In the genomic region with DNA sequence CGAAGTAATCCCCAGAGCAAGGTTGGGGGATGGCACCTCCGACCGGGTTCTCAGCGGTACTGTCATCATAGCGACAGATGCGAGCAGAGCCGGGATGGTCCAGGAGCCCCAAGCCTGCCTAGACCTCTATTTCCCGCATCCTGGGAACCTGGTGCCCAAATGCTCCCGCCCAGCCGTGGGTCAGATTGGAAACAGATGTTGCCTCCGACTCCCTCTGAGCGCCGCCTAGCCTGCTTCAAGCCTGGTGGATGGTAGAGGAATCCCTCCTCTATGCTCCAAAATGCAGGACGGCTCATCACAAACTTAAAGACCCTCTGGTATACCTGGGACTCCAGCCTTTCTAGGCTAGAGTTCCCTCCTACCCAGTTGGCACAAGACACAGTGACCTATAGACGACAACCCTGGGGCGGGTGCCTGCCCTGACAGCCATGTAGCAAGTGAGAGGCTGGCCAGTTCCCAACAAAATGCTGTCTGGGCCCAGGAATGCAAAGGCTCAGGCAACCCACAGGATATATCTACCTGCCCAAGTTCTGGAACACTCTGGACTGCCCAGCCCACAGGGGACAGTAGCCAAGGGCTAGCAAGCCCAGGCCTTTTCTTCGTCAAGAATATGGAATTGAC, we compare ENCODE assay signal across 8 mouse cellular contexts. TPM values are rescaled to one million over a fixed set of nuclear protein-coding genes. Genes with fewer than 3 reads are reported as not detected.
A peak's percentile ranks its signal among the peaks of the same experiment; 100 is the strongest.
DNase-seq lines count a peak whose midpoint lies in the region; ATAC-seq and TF ChIP-seq lines count a peak whose summit lies in the region.

No protein-coding gene starts in this region.

- no peak for DNase-seq in left cerebral cortex, adult 2 months (ENCODE audit: extremely low spot score in 1 of 2, low spot score in 2 of 2)
- DNase-seq in left cerebral cortex, adult 8-10 months (ENCODE audit: low spot score in 2 of 2), result no peak
- peak; percentile 92 for DNase-seq in embryonic facial prominence, embryonic 14.5 days (ENCODE audit: low spot score)
- no peak for DNase-seq in midbrain, postnatal 0 days (ENCODE audit: low spot score)
- DNase-seq in gastrocnemius, postnatal 25 days, result no peak
- DNase-seq in left cerebral cortex, adult 11 months (ENCODE audit: low spot score), result no peak

- no peaks in the 10 kb centered on the region for H3K9me3 ChIP-seq in embryonic facial prominence, embryonic 14.5 days (ENCODE audit: control insufficient read depth, low read length)
- H3K9me3 ChIP-seq in hindbrain, embryonic 15.5 days, result no peaks in the 10 kb centered on the region
- H3K9me3 ChIP-seq in midbrain, postnatal 0 days (ENCODE audit: low read length), result no peaks in the 10 kb centered on the region

- H3K4me2 ChIP-seq in embryonic facial prominence, embryonic 14.5 days (ENCODE audit: low read depth, low read length), result peak overlapping the region; percentile 69
- peak overlapping the region; percentile 77 for H3K4me2 ChIP-seq in hindbrain, embryonic 15.5 days
- H3K4me2 ChIP-seq in midbrain, postnatal 0 days (ENCODE audit: low read depth, low read length, poor library complexity, severe bottlenecking), result peak overlapping the region; percentile 67

- intact Hi-C loops in left cerebral cortex, adult 2 months (cut with DNase I), result no loop called here

- 0 out of 2 replicates have a peak, but pooled peaks cover 3% of the 10 kb centered on the region for H3K36me3 ChIP-seq in embryonic facial prominence, embryonic 14.5 days (ENCODE audit: control insufficient read depth, insufficient read depth, low read length)
- no peaks in the 10 kb centered on the region for H3K36me3 ChIP-seq in hindbrain, embryonic 15.5 days
- H3K36me3 ChIP-seq in midbrain, postnatal 0 days (ENCODE audit: insufficient read depth, low read length), result peaks cover 3% of the 10 kb centered on the region; the same call in 1 of the 2 replicates

- no peak; the same call in 1 of the 2 replicates for TF ChIP-seq CTCF in left cerebral cortex, adult 2 months (IDR thresholded peaks at IDR 0.05)
- TF ChIP-seq CTCF in midbrain, postnatal 0 days (IDR thresholded peaks at IDR 0.05), result peak; percentile 42

- H3K4me1 ChIP-seq in embryonic facial prominence, embryonic 14.5 days (ENCODE audit: control insufficient read depth, insufficient read depth, low read length), result peaks cover 48% of the 10 kb centered on the region
- H3K4me1 ChIP-seq in hindbrain, embryonic 15.5 days (replicated peaks), result peaks cover 89% of the 10 kb centered on the region
- peaks cover 16% of the 10 kb centered on the region for H3K4me1 ChIP-seq in midbrain, postnatal 0 days (ENCODE audit: insufficient read depth, low read length)

- 4% methylated on average over 17 of the region's 17 CpGs for WGBS in embryonic facial prominence, embryonic 14.5 days
- 2% methylated on average over 17 of the region's 17 CpGs for WGBS in hindbrain, embryonic 15.5 days
- 4% methylated on average over 17 of the region's 17 CpGs for WGBS in midbrain, postnatal 0 days

- no peaks in the 10 kb centered on the region for H3K27me3 ChIP-seq in embryonic facial prominence, embryonic 14.5 days (replicated peaks; ENCODE audit: control insufficient read depth, insufficient read depth, low read length)
- H3K27me3 ChIP-seq in hindbrain, embryonic 15.5 days, result no peaks in the 10 kb centered on the region
- no peaks in the 10 kb centered on the region for H3K27me3 ChIP-seq in midbrain, postnatal 0 days (ENCODE audit: insufficient read depth, low read length)

- peak overlapping the region; percentile 50; the same call in 1 of the 2 replicates for H3K27ac ChIP-seq in left cerebral cortex, adult 2 months
- H3K27ac ChIP-seq in embryonic facial prominence, embryonic 14.5 days (replicated peaks; ENCODE audit: low read depth, low read length), result peak overlapping the region; percentile 93
- H3K27ac ChIP-seq in hindbrain, embryonic 15.5 days (replicated peaks), result peak overlapping the region; percentile 81
- H3K27ac ChIP-seq in midbrain, postnatal 0 days (ENCODE audit: low read depth, low read length), result peak overlapping the region; percentile 68

- peak overlapping the region; percentile 54 for H3K9ac ChIP-seq in embryonic facial prominence, embryonic 14.5 days (ENCODE audit: low read depth, low read length)
- peak overlapping the region; percentile 44 for H3K9ac ChIP-seq in hindbrain, embryonic 15.5 days
- H3K9ac ChIP-seq in midbrain, postnatal 0 days (replicated peaks; ENCODE audit: low read length, poor library complexity, severe bottlenecking), result peak overlapping the region; percentile 50

- H3K4me3 ChIP-seq in left cerebral cortex, adult 2 months, result peak overlapping the region; percentile 53
- H3K4me3 ChIP-seq in embryonic facial prominence, embryonic 14.5 days (ENCODE audit: low read depth, low read length), result peak overlapping the region; percentile 58
- peak overlapping the region; percentile 45 for H3K4me3 ChIP-seq in hindbrain, embryonic 15.5 days
- peak overlapping the region; percentile 44 for H3K4me3 ChIP-seq in midbrain, postnatal 0 days (ENCODE audit: low read depth, low read length)

- peak; percentile 13 for ATAC-seq in embryonic facial prominence, embryonic 14.5 days (ENCODE audit: low read depth)
- no peak for ATAC-seq in hindbrain, embryonic 15.5 days (ENCODE audit: low FRiP score, low read depth)
- no peak for ATAC-seq in midbrain, postnatal 0 days (ENCODE audit: low FRiP score)
- no peak for ATAC-seq in activated CD4-positive, CD25-positive, alpha-beta regulatory T cell, adult 4 months

RNA-seq across cellular contexts. Expression of a gene that starts 13.3 kb away (rescaled TPM):
- total RNA-seq in left cerebral cortex, adult 2 months (2021), result 100 to 1,000 TPM; 645 to 696 TPM
- total RNA-seq in left cerebral cortex, adult 8-10 months (2022), result 100 to 1,000 TPM; 559 to 588 (median 565) TPM
- 104 and 116 TPM in 2 replicates for polyA plus RNA-seq in embryonic facial prominence, embryonic 14.5 days (2014; fragmentation: Nextera tagmentation; extraction: Ambion mirVana)
- polyA plus RNA-seq in hindbrain, embryonic 15.5 days (2015; fragmentation: Nextera tagmentation; extraction: Ambion mirVana), result 277 and 302 TPM in 2 replicates
- 716 and 795 TPM in 2 replicates for total RNA-seq in midbrain, postnatal 0 days (2014; rRNA removed)
- 208 and 225 TPM in 2 replicates for polyA plus RNA-seq in midbrain, postnatal 0 days (2015; fragmentation: Nextera tagmentation; extraction: Ambion mirVana)
- 1 to 10 TPM; 6.5 to 8.6 TPM for polyA plus RNA-seq in activated CD4-positive, CD25-positive, alpha-beta regulatory T cell, adult 4 months (2017; shearing (Covaris generic))
- 10 to 100 TPM; 37.7 to 39.6 TPM for total RNA-seq in gastrocnemius, postnatal 25 days (2021)

RNA-seq across cellular contexts. Expression of a gene that starts 49.3 kb away (rescaled TPM):
- total RNA-seq in left cerebral cortex, adult 2 months (2021), result not detected
- total RNA-seq in left cerebral cortex, adult 8-10 months (2022), result not detected
- not detected in 2 replicates for polyA plus RNA-seq in embryonic facial prominence, embryonic 14.5 days (2014; fragmentation: Nextera tagmentation; extraction: Ambion mirVana)
- polyA plus RNA-seq in hindbrain, embryonic 15.5 days (2015; fragmentation: Nextera tagmentation; extraction: Ambion mirVana), result 0.17 TPM in 1 of 2 replicates, not detected in the other
- not detected in 2 replicates for total RNA-seq in midbrain, postnatal 0 days (2014; rRNA removed)
- not detected in 2 replicates for polyA plus RNA-seq in midbrain, postnatal 0 days (2015; fragmentation: Nextera tagmentation; extraction: Ambion mirVana)
- polyA plus RNA-seq in activated CD4-positive, CD25-positive, alpha-beta regulatory T cell, adult 4 months (2017; shearing (Covaris generic)), result not detected
- total RNA-seq in gastrocnemius, postnatal 25 days (2021), result not detected

Comparison
In these comparisons a context has a peak if more than half of its experiments do, and no peak if none do; other contexts are left out.
1. RNA of a gene that starts 13.3 kb away (total RNA-seq): 716 to 795 TPM in midbrain, postnatal 0 days, 645 to 696 TPM in left cerebral cortex, adult 2 months and 559 to 588 TPM in left cerebral cortex, adult 8-10 months; 37.7 to 39.6 TPM in gastrocnemius, postnatal 25 days; every median in the first group is over 10 times any median in the second.
2. Peak in every context shown above with its lines, with median percentiles within 50 percentile points of each other: H3K27ac ChIP-seq, H3K4me3 ChIP-seq, H3K4me2 ChIP-seq and H3K9ac ChIP-seq.